Mouse (Mus musculus): ENCODE results near the gene Glmp. TPM values are rescaled to one million over a fixed set of nuclear protein-coding genes. Genes with fewer than 3 reads are reported as not detected.
"Not testable (repeated sequence)": the region's sequence is repeated elsewhere in the genome, so short reads cannot be mapped to it uniquely, and the experiment has no call there.

Glmp gene
- total and polyA plus RNA-seq, 2 experiments from 2014 or later: 76.9 to 142 TPM

DNA sequence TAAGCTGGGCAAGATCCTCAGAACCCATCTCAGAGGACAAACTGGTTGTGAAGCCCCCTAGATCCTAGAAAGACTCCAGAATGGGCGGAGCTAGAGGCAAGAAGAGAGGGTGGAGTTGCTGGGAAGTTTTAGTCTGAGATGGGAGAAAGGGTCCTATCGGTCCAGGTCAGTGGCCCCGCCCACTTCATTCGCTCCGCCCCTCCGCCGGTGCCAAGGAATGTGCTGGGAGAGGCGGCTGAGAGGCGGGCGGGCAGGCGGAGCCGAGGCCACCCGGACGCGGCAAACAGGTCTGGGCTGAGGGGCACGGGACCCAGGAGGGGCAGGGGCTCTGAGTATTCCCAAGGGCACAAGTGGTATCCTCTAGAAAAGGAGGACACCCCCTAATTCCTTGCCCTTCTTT, 39.5 kb downstream of the Glmp start, which contains the start of gene Paqr6:
TSS of gene Paqr6 (plus strand) at position 248 of the 400 bp plus-strand sequence.
- Histone ChIP-seq H3K36me3 (ENCODE audit: insufficient read depth, low read length) (peaks cover 27% of the 10 kb centered on the region), H3K4me1 (ENCODE audit: insufficient read depth, low read length) (no peaks in the 10 kb centered on the region), H3K27ac (peak within 1 kb of the TSS; percentile 59), H3K9me3 (ENCODE audit: low read length) (no peaks in the 10 kb centered on the region), H3K27me3 (ENCODE audit: insufficient read depth, low read length) (no peaks in the 10 kb centered on the region), H3K4me3 (ENCODE audit: low read length) (no peak within 1 kb of the TSS), H3K4me2 (ENCODE audit: low read depth, low read length) (peak within 1 kb of the TSS; percentile 19; the same call in 1 of the 2 replicates), H3K9ac (replicated peaks; ENCODE audit: low read length) (no peak within 1 kb of the TSS)
- no peak for TF ChIP-seq CTCF (IDR thresholded peaks at IDR 0.05; ENCODE audit: low read depth)
- WGBS: 2% methylated on average over 16 of the region's 16 CpGs
- ATAC-seq: peak; percentile 17; the same call in 1 of the 2 replicates
- DNase-seq (ENCODE audit: low spot score): peak; percentile 27

DNA sequence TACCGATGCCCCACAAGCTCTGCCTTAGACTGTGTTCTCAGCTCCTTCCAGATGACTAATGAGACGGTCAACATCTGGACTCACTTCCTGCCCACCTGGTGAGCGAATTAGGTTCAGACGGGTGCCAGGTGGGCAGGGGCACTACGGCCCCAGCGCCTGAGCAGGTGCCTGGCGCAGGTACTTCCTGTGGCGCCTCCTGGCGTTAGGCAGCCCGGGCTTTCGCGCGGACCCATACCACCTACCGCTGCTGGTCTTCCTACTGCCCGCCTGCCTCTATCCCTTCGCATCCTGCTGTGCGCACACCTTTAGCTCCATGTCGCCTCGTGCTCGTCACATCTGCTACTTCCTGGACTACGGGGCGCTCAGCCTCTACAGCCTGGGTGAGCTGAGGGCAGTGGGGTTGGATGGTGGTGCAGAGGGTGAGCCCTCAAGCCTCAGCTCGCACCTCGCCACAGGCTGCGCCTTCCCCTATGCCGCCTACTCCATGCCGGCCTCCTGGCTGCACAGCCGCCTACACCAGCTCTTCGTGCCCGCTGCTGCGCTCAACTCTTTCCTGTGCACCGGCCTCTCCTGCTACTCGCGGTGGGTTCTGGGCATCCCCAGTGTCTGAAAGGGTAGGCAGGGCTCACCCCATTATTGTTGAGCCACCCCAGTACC, 41.0 kb downstream of the Glmp start:
- Histone ChIP-seq H3K4me3 (ENCODE audit: low read length) (no peak overlapping the region), H3K36me3 (ENCODE audit: insufficient read depth, low read length) (peaks cover 12% of the 10 kb centered on the region), H3K4me1 (ENCODE audit: insufficient read depth, low read length) (no peaks in the 10 kb centered on the region), H3K9me3 (ENCODE audit: low read length) (no peaks in the 10 kb centered on the region), H3K4me2 (ENCODE audit: low read depth, low read length) (no peak overlapping the region), H3K27me3 (ENCODE audit: insufficient read depth, low read length) (no peaks in the 10 kb centered on the region), H3K27ac (no peak overlapping the region), H3K9ac (replicated peaks; ENCODE audit: low read length) (no peak overlapping the region)
- ATAC-seq (no peak), DNase-seq (ENCODE audit: low spot score) (no peak)
- no peak for TF ChIP-seq CTCF (IDR thresholded peaks at IDR 0.05; ENCODE audit: low read depth)
- WGBS: 42% methylated on average over 34 of the region's 34 CpGs

DNA sequence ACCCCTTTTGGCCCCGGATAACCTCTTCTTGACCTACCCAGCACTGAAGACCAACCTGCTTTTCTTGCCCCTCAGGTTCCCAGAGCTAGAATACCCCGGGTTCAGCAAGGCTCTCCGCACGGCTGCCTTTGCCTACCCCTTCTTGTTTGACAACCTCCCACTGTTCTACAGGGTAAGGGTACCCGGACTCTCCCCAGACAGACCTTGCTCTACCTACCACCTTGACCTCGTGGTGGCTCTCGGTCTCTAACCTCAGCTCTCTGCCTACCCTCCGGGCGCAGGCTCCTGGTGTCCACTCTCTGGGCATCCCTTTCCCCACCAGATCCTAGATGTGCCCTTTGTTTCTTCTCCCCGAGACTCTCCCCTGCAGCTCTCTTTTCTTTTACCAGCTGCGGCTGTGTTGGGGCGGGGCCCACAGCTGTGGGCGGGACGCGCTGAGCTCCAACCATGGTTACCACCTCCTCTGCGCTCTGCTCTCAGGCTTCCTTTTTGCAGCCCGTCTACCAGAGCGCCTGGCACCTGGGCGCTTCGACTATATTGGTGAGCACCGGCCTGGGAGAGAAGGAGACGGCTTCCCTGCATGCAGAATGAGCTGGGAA, 42.1 kb downstream of the Glmp start:
- not testable (repeated sequence) for H3K36me3 ChIP-seq (ENCODE audit: insufficient read depth, low read length); DNase-seq (ENCODE audit: low spot score); H3K4me1 ChIP-seq (ENCODE audit: insufficient read depth, low read length); H3K9ac ChIP-seq (replicated peaks; ENCODE audit: low read length); H3K27ac ChIP-seq; H3K4me3 ChIP-seq (ENCODE audit: low read length); H3K27me3 ChIP-seq (ENCODE audit: insufficient read depth, low read length); H3K9me3 ChIP-seq (ENCODE audit: low read length)
- WGBS: 3% methylated on average over 13 of the region's 22 CpGs
- peak overlapping the region; percentile 18; the same call in 1 of the 2 replicates for H3K4me2 ChIP-seq (ENCODE audit: low read depth, low read length)
- peak; percentile 76 for ATAC-seq

DNA sequence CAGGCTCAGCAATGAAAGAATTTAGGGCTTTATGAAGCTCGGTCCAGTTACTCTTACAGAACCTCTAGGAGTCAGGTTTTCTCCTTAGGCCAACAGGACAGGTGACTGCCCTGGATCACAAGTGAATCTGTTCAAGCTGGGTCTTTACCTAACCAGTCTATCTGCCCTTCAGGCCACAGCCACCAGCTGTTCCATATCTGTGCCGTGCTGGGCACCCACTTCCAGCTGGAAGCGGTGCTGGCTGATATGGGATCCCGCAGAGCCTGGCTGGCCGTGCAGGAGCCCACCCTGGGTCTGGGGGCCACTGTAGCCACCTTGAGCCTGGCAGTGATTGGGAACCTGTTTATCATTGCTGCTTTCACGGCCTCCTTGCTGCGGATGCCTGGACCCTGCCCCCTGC, 42.7 kb downstream of the Glmp start:
- not testable (repeated sequence) for H3K27me3 ChIP-seq (ENCODE audit: insufficient read depth, low read length); H3K4me1 ChIP-seq (ENCODE audit: insufficient read depth, low read length); H3K36me3 ChIP-seq (ENCODE audit: insufficient read depth, low read length); DNase-seq (ENCODE audit: low spot score); H3K9me3 ChIP-seq (ENCODE audit: low read length); H3K9ac ChIP-seq (replicated peaks; ENCODE audit: low read length); H3K27ac ChIP-seq; H3K4me2 ChIP-seq (ENCODE audit: low read depth, low read length); H3K4me3 ChIP-seq (ENCODE audit: low read length)
- WGBS: 45% methylated on average over 3 of the region's 7 CpGs
- ATAC-seq: 0 out of 2 replicates have a peak, but pooled peaks have one; percentile 2

DNA sequence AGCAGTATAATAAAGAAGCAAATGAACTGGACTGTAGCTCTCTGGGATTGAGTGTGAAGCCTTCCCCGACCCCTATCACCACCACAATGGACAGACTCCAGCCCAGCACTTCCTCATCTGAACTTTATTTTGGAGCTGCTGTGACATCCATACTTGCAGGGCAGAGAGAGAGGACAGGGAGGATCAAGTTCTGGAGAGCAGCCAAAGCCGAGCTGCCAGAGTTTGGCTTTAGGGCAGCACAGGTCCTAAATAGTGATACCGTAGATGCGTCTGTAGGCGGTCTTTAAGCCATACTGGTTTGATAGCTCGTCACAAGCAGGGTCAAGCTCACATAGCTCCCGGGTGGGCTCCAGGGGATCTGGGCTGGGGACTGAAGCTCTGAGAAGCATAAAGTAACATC, 43.7 kb downstream of the Glmp start:
- H3K4me1 ChIP-seq (ENCODE audit: insufficient read depth, low read length); ATAC-seq; DNase-seq (ENCODE audit: low spot score); H3K4me3 ChIP-seq (ENCODE audit: low read length); H3K9me3 ChIP-seq (ENCODE audit: low read length); H3K4me2 ChIP-seq (ENCODE audit: low read depth, low read length); H3K27me3 ChIP-seq (ENCODE audit: insufficient read depth, low read length); H3K27ac ChIP-seq; H3K36me3 ChIP-seq (ENCODE audit: insufficient read depth, low read length); H3K9ac ChIP-seq (replicated peaks; ENCODE audit: low read length): not testable (repeated sequence)
- 86% methylated on average over 7 of the region's 7 CpGs for WGBS

DNA sequence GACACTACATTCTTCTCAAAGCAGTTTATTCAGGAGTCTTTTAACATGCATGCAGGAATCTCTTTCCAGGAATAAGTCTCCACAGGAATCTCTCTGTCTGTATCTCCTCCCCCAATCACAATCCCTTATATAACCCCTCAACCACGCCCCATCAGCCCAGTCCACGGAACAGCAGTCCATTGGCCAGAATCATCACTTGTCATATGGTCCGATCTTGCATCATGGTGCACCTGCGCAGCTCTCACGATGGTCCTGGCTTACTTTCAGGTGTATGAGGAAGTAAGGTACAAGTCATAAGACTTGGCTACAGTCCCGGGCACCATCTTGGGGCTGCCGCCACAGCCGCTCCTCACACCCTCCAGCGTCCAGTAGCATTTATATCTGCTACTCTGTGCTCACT, 47.8 kb downstream of the Glmp start, which contains the start of gene Bglap3:
TSS of gene Bglap3 (minus strand) at position 101 of the 400 bp plus-strand sequence.
- H3K4me3 ChIP-seq (ENCODE audit: low read length); ATAC-seq; H3K4me1 ChIP-seq (ENCODE audit: insufficient read depth, low read length); H3K27me3 ChIP-seq (ENCODE audit: insufficient read depth, low read length); H3K4me2 ChIP-seq (ENCODE audit: low read depth, low read length); DNase-seq (ENCODE audit: low spot score); H3K36me3 ChIP-seq (ENCODE audit: insufficient read depth, low read length); H3K9me3 ChIP-seq (ENCODE audit: low read length); H3K9ac ChIP-seq (replicated peaks; ENCODE audit: low read length); H3K27ac ChIP-seq: not testable (repeated sequence)
- 94% methylated on average over 9 of the region's 9 CpGs for WGBS

DNA sequence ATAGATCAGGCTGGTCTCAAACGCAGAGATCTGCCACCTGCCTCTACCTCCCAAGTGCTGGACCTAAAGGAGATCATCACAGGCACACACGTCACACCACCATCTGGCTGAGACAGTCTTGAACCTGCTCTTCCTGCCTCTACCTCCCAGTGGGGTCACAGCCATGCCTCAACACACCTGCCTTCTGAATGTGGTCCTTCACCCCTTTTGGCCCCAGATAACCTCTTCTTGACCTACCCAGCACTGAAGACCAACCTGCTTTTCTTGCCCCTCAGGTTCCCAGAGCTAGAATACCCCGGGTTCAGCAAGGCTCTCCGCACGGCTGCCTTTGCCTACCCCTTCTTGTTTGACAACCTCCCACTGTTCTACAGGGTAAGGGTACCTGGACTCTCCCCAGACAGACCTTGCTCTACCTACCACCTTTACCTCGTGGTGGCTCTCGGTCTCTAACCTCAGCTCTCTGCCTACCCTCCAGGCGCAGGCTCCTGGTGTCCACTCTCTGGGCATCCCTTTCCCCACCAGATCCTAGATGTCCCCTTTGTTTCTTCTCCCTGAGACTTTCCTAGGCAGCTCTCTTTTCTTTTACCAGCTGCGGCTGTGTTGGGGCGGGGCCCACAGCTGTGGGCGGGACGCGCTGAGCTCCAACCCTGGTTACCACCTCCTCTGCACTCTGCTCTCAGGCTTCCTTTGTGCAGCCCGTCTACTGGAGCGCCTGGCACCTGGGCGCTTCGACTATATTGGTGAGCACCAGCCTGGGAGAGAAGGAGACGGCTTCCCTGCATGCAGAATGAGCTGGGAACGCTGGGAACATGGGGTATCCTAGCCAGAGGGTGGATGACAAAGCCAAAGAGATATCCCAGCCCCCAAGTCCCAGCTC, 51.2 kb downstream of the Glmp start:
- not testable (repeated sequence) for H3K4me3 ChIP-seq (ENCODE audit: low read length); H3K9ac ChIP-seq (replicated peaks; ENCODE audit: low read length); H3K4me1 ChIP-seq (ENCODE audit: insufficient read depth, low read length); H3K36me3 ChIP-seq (ENCODE audit: insufficient read depth, low read length); H3K9me3 ChIP-seq (ENCODE audit: low read length); H3K27me3 ChIP-seq (ENCODE audit: insufficient read depth, low read length); H3K4me2 ChIP-seq (ENCODE audit: low read depth, low read length)
- 15% methylated on average over 18 of the region's 19 CpGs for WGBS
- H3K27ac ChIP-seq: peak overlapping the region; percentile 26; the same call in 1 of the 2 replicates
- ATAC-seq (peak; percentile 88), DNase-seq (ENCODE audit: low spot score) (peak; percentile 51)

DNA sequence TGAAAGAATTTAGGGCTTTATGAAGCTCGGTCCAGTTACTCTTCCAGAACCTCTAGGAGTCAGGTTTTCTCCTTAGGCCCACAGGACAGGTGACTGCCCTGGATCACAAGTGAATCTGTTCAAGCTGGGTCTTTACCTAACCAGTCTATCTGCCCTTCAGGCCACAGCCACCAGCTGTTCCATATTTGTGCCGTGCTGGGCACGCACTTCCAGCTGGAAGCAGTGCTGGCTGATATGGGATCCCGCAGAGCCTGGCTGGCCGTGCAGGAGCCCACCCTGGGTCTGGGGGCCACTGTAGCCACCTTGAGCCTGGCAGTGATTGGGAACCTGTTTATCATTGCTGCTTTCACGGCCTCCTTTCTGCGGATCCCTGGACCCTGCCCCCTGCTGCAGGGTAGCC, 51.8 kb downstream of the Glmp start:
- not testable (repeated sequence) for H3K9ac ChIP-seq (replicated peaks; ENCODE audit: low read length); H3K9me3 ChIP-seq (ENCODE audit: low read length); H3K4me1 ChIP-seq (ENCODE audit: insufficient read depth, low read length); DNase-seq (ENCODE audit: low spot score); H3K4me2 ChIP-seq (ENCODE audit: low read depth, low read length); H3K27me3 ChIP-seq (ENCODE audit: insufficient read depth, low read length); H3K36me3 ChIP-seq (ENCODE audit: insufficient read depth, low read length); H3K4me3 ChIP-seq (ENCODE audit: low read length)
- H3K27ac ChIP-seq: peak overlapping the region; percentile 26; the same call in 1 of the 2 replicates
- WGBS: 23% methylated on average over 5 of the region's 7 CpGs
- peak; percentile 34; the same call in 1 of the 2 replicates for ATAC-seq

DNA sequence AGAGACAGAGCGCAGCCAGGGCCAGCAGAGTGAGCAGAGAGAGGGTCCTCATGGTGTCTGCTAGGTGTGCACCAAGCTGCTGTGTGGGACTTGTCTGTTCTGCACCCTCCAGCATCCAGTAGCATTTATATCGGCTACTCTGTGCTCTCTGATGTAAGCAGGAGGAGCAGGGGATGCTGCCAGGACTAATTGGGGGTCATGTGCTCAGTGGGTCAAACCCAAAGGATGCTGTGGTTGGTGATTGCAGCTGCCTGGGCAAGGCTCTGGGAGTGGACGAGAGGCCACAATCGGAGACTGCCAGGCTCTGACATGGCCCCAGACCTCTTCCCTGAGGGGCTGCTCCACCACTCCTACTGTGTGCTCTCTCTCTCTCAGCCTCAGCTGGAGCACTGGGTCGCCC, 53.8 kb downstream of the Glmp start, which contains the start of gene Bglap2:
TSS of gene Bglap2 (minus strand) at position 101 of the 400 bp plus-strand sequence.
- not testable (repeated sequence) for H3K4me1 ChIP-seq (ENCODE audit: insufficient read depth, low read length); H3K36me3 ChIP-seq (ENCODE audit: insufficient read depth, low read length); H3K4me3 ChIP-seq (ENCODE audit: low read length); H3K27me3 ChIP-seq (ENCODE audit: insufficient read depth, low read length); H3K9ac ChIP-seq (replicated peaks; ENCODE audit: low read length); H3K27ac ChIP-seq; DNase-seq (ENCODE audit: low spot score); ATAC-seq; H3K4me2 ChIP-seq (ENCODE audit: low read depth, low read length); H3K9me3 ChIP-seq (ENCODE audit: low read length)
- WGBS: 76% methylated on average over 4 of the region's 5 CpGs

All from hindbrain, postnatal 0 days (tissue).